Mouse (Mus musculus): Measurements from ENCODE around the gene Dnm3.
"Not testable (repeated sequence)": the region's sequence is repeated elsewhere in the genome, so short reads cannot be mapped to it uniquely, and the experiment has no call there.

The Dnm3 gene

DNA sequence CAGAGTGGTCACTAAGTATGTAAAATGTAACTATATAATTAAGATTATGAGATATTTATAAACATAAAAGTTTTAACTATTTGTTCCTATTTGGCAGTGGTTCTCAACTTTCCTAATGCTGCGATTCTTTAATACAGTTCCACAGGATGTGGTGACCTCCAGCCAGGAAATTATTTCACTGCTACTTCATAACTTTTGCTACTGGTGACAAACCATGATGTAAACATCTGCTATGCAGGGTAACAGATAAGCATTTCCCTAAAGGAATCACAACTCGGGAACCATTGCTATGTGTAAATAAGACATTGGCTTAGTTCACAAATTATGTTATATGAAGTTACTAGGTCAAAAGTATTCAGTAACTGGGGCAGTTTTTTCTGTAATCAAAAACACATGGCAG lies 48.9 kb downstream of the Dnm3 start:
- no peak for DNase-seq (ENCODE audit: low spot score in 2 of 2)

DNA sequence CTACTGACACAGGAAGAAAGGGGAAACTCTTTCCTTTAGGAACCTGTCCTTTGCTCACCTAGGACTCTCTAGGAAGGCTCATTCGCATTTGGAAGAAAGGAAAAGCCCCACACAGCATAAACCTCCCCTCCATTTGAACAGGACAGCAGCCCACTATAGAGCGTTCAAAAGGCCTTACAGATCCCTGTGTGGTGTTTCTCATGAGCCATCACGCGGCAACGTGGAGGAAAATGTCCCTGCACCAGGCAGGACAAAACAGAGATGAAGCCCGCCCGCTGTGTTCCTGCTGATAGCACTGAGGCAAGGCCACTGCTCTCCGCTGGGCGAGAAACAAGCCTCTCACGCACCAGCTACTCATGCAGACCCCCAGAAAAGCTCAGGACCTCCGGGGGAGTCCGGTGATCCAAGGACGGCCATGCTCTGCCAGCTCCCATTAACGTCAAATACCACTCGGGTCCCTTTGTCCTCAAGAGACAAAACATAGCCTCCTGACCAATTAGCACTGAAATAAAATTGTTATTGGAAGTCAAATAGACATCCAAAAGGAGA lies 51.8 kb downstream of the Dnm3 start:
- peak in 1 of 2 experiments; percentile 5 for DNase-seq (ENCODE audit: low spot score in 2 of 2)

DNA sequence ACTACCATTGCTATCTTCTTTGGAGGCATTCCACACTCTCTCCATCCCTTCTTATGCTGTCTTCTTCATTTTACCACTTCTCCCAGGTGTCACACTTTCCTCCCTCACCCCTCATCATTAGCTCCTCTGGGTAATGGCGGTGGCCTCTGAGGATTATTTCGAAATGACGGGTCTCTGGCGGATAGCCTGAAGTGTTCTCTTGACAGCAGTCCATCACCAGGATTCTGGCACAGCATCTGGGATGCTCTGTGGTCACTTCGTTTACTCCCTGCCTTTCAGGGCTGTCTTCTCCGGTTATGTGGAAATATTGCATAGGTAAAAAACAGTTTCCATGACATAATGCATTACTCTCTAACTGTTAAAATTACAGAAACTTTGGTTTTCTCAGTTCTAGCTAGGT lies 55.0 kb downstream of the Dnm3 start:
- DNase-seq (ENCODE audit: low spot score in 2 of 2): no peak

- DNase-seq (ENCODE audit: low spot score in 2 of 2): no peak
Observed at GRCm38 (mm10) chr1:162413791-162414190, 64.0 kb downstream of the Dnm3 start.

DNA sequence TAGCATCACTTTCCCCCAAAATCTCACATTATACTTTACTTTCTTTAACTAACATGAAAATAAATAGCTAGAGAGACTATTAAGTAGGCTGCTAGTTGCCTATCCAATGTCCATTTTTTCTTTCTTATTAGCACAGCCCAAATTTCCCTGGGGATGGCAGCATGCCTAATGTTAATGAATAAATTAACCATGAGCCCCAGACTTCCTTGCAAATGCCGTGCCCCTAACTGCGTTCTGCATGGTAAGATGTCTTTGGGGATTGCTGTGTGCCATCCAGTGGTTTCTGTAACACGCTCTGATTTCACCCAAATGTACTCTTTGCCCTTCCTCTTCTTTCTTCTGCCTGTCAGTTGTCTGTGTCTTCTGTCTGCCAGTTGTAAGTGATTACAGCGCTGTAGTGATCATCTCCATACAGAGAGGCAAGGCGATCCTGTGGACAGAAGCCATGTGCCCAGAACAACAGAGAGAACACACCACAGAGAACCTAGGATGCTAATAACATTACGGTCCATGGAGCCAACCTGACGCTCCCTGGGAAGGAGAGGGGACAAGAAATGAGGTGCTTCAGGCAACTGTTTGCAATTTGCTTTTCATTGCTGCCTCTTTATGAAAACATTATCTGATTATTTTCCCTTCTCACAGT lies 64.9 kb downstream of the Dnm3 start:
- no peak for DNase-seq (ENCODE audit: low spot score in 2 of 2)

GRCm38 (mm10) chr1:162410207-162410965 lies 67.4 kb downstream of the Dnm3 start:
- DNase-seq (ENCODE audit: low spot score in 2 of 2): no peak

DNA sequence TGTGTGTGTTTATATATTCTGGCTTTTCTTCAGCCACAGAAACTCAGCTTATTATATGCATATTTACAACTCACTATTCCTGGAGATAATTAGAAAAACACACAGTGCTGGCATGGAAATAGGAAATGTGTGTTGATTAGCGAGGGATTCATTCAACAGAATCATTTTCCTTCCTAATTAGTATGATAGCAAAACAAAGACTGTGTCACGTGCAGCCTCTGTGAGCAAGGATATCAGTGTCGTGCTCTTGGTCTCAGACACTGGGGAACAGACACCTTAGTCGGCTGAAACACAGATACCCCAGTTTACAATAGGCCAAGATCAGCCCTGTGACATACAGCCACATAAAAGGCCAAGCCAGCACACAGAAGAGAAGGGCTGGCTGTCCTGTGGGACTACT lies 83.3 kb downstream of the Dnm3 start:
- DNase-seq (ENCODE audit: low spot score in 2 of 2): no peak

DNA sequence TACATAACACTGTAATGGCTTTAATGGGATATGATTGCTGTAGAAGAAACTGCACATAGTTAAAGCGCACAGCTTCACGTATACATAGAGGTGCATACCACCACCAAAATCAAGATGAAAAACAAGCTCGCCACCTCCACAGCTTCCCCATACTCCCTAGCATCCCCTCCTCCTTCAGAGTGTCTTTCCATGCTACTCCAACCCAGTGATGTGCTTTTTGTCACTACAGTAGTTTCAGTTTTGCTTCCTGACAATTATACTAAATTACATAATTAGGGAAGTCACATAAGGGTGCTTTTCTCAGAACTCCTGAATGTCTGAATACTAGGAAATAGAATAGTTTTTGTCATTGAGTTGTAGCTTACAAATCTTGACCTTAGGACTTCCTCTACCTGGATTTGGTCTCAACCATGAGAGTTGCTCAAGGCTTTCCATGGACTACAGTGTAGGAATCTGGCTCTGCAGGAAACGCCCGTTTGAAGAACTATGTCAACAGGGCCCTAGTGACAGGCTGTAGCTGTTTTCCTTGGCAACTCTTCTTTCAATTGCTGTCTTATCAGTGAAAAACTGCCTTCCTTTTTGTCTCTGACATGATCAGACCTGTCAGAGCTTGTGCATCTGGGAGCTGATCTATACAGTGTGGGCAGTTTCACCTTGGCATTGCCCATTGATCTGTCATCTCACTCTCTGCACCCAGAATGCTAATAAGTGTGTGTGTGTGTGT lies 89.2 kb downstream of the Dnm3 start:
- DNase-seq (ENCODE audit: low spot score in 2 of 2): no peak

DNA sequence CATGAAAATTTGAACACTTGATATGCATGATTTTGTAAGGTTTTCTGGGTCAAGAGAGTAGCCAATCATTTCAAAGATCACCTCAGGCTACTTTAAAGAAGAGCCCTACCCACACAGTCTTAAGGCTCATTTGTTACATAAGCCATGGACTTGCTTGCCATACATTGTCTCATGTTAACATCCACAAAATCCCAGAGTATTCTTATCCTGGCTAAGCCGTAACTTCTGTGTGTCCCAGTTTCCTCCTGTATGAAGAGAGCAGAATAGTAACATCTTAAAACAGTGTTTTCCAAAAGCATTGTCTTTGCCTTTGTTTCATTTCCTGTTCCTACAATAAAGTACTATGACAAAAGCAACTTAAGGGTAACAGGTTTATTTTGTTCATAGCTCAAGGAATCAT lies 104.8 kb downstream of the Dnm3 start:
- not testable (repeated sequence) for DNase-seq (ENCODE audit: low spot score in 2 of 2)

DNA sequence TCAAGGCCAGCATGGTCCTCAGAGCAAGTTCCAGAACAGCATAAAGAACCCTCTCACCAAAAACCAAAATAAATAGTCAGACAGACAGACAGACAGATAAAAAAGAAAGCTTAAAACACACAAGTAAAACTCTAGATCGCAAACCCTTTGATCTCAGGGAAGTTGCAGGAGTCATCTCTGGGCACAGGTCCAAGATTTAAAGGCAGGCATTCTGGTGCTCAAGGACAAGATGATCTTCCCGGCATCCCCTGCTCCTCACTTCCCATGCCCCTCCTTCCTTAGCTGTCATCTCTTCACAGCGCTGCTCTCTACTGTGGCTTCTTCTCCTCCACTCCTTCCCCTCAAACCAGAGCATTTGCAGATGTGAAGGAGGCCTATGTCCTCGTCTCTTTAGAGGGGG lies 108.1 kb downstream of the Dnm3 start:
- no peak for DNase-seq (ENCODE audit: low spot score in 2 of 2)

DNA sequence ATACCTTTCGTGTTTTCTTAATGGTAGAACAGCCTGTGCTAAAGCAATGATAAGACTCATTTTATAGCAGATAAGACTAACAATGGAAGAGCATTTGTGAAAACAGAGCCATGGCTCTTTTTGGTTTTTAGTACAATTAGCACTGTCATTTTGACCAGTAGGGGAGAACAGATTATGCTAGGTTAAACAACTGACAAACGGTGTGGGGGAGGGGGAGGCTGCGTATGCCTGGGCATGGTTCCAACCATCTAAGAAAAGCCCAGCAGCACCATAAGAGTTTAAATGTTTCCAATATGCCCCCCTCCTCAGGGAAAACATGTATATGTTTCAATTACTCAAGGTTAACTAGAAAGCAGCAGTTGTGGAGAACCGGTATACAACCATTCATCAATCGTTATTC lies 115.9 kb downstream of the Dnm3 start:
- peak in 1 of 2 experiments; percentile 26 for DNase-seq (ENCODE audit: low spot score in 2 of 2)

DNA sequence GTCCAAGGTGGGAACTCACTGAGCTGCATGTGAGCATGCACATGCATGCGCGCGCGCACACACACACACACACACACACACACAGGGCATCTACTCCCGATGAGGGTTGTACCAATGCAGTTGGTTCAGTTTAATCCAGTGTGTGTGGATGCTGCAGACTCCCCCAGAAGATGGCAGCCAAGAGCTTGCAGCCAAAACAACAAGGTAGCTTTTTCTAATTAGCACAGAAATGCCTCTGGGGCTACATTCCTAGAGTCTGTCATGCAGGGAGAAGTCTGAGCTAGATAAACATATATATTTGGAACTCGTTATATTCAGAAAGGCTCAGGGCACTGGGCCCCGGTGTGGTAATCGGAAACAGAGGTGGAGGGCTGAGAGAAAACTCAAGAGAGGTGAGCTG lies 118.6 kb downstream of the Dnm3 start:
- peak; percentile 31 to 59 for DNase-seq (ENCODE audit: low spot score in 2 of 2)

- DNase-seq (ENCODE audit: low spot score in 2 of 2): peak in 1 of 2 experiments; percentile 26
Observed at GRCm38 (mm10) chr1:162358036-162358435, 119.8 kb downstream of the Dnm3 start.

- DNase-seq (ENCODE audit: low spot score in 2 of 2): no peak
Observed at GRCm38 (mm10) chr1:162356481-162356880, 121.4 kb downstream of the Dnm3 start.

- DNase-seq (ENCODE audit: low spot score in 2 of 2): no peak
Observed at GRCm38 (mm10) chr1:162354780-162355179, 123.1 kb downstream of the Dnm3 start.

- no peak for DNase-seq (ENCODE audit: low spot score in 2 of 2)
Observed at GRCm38 (mm10) chr1:162353831-162354230, 124.0 kb downstream of the Dnm3 start.

- no peak for DNase-seq (ENCODE audit: low spot score in 2 of 2)
Observed at GRCm38 (mm10) chr1:162349306-162349705, 128.5 kb downstream of the Dnm3 start.

DNA sequence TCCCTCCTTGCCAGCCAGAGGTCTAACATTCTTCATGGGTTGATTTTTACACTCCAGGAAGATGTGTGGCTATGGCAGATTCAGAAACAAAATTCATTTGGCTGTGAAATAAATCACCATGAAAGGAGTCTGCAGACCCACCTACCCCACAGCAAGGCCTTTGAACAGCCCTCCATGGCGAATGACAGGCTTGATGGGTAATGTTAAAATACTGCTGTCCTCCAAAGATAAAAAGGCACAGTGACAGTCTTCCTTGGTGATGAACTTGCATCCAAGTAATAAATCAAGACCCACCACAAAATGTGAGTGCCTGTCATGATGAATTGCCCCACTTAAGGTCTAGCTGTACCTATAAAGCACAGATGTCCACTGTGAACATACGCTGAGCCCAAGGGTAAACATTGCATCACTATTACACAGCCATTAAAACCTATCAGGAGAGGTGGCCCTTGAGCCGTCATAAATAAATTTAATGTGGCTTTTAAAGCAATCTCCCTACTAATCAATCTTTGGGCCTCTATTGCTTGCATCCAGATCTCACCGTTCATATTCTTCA lies 131.3 kb downstream of the Dnm3 start:
- no peak for DNase-seq (ENCODE audit: low spot score in 2 of 2)

DNA sequence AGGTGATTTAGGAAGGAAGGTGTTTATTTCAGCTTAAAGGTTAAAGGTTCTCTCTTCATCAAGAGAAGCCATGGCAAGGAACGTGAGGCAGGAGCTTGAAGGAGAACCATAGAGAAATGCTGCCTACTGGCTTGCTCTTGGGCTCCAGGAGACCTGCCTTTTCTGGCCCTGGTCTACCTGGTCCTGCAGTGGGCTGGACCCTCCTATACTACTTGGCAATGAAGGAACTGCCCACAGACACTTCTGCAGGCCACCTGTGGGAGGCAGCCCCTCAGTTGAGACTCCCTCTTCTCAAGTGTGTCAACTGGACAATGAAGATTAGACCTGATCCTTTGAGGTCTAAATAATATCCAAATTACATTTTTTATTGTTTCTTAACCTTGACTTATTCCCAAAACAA lies 140.7 kb downstream of the Dnm3 start:
- no peak for DNase-seq (ENCODE audit: low spot score in 2 of 2)

DNA sequence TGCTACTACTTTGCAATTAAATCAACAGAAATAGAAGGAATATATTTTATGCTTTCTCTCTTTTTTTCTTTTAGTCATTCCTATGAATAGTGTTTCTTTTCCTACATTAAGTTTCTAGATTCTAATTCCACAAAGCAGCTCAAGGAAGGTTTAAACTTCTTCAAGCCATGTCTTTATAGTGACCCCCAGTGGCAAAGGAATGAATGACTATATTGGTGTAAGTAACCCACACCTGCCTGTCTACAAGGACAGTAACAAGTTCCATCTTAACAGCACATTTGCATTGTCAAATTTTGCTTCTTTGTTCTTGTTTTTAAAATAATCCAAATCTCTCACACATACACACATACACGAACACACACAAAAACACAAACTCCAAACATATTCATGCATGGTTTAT lies 141.2 kb downstream of the Dnm3 start:
- no peak for DNase-seq (ENCODE audit: low spot score in 2 of 2)

DNA sequence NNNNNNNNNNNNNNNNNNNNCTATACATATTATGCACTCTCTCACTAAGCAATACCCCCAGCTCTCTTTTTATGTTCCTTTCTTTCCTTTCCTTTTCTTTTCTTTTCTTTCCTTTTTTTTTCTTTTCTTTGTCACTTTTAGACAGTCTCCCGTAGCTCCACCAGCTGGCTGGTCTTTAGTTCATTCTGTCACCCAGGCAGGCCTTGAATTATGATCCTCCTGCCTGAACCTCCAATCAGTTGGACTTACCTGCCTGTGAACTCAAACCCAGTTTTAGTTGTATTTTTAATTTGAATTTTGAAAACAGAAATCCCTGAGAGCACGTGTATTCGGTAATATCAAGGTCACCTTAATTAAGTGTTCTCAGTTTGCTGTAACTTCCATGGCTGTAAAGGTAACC lies 141.6 kb downstream of the Dnm3 start:
- no peak for DNase-seq (ENCODE audit: low spot score in 2 of 2)

DNA sequence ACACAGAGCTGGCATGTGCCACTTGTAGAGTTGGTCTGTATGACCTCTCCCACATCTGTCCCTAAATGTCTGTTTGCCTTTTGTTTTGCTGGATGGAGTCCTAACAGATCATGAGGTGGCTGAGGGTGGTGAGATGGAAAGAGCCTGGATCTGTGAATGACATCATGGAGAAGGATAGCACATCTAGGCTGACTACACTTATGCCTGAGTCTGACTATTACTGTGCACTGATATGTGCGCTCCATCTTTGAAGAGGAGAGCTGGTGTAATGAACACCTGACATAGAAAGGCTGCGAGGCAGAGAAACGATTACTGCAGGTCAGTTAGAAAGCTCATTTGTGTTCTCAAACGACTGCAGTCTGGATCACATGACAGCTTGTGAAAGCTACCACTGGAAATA lies 149.2 kb downstream of the Dnm3 start:
- no peak for DNase-seq (ENCODE audit: low spot score in 2 of 2)
